ENCODE assay signal across 8 mouse cellular contexts in the genomic region with DNA sequence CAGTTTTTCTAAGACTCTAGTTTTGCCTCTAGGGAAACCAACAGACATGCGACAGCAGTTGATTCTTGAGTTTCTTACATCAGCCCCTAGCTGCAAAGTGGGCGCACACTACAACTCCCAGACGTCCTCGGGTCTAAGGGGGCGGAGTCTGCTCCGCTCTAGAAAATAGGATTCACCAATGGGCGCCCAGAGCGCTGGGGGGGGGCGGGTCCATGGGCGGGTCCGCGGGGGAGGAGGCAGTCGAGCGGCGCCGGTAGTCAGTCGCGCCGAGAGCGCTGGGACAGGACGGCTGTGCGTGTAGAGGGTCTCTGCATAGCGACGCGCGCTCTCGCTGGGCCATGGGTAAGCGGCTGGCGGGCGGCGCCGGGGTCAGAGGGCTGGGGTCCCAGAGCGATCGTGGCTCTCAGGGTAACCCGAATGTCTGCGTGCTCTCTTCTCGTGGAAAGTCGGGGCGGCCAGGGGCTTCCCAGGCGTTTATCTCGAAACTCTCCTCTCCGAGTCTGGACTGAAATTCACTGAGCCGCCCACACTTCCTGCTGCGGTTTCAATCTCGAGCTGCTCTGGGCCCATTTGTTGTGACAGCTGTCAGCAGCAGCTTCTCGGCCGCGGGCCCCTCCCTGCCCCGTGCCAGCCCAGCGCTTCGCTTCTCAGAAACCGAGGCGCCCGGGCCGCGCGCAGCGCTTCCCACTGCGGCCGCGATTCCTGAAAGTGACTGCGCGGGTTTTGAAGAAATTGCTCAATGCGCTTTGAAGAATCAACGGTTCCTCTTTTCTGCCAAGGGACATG. TPM values are rescaled to one million over a fixed set of nuclear protein-coding genes. Genes with fewer than 3 reads are reported as not detected.
DNase-seq lines count a peak whose midpoint lies in the region; ATAC-seq and TF ChIP-seq lines count a peak whose summit lies in the region.

TSS of gene Arid5a (plus strand) at position 239 of the 786 bp plus-strand sequence.

- no peaks in the 10 kb centered on the region for H3K9me3 ChIP-seq in erythroblast, embryonic 14.5 days (ENCODE audit: control insufficient read depth, low read length)
- no peaks in the 10 kb centered on the region for H3K9me3 ChIP-seq in heart, embryonic 13.5 days
- H3K9me3 ChIP-seq in liver, embryonic 12.5 days (replicated peaks), result no peaks in the 10 kb centered on the region
- H3K9me3 ChIP-seq in stomach, embryonic 15.5 days, result no peaks in the 10 kb centered on the region

- peak within 1 kb of the TSS; percentile 42 for H3K4me3 ChIP-seq in C2C12 (ENCODE audit: insufficient read depth, poor library complexity, severe bottlenecking)
- peak within 1 kb of the TSS; percentile 77 for H3K4me3 ChIP-seq in erythroblast, embryonic 14.5 days (replicated peaks)
- peak within 1 kb of the TSS; percentile 76 for H3K4me3 ChIP-seq in heart, embryonic 13.5 days
- peak within 1 kb of the TSS; percentile 71 for H3K4me3 ChIP-seq in liver, embryonic 12.5 days
- H3K4me3 ChIP-seq in stomach, embryonic 15.5 days (replicated peaks), result peak within 1 kb of the TSS; percentile 70

- no peak for TF ChIP-seq CTCF in C2C12 (IDR thresholded peaks at IDR 0.05; ENCODE audit: control insufficient read depth, insufficient read depth, insufficient read length)
- TF ChIP-seq CTCF in brain, embryonic 14.5 days (IDR thresholded peaks at IDR 0.05; ENCODE audit: borderline replicate concordance, extremely low read depth, insufficient read depth, insufficient read length), result no peak

- peak; percentile 72 for ATAC-seq in heart, embryonic 13.5 days (ENCODE audit: extremely low read depth, insufficient number of reproducible peaks, low FRiP score, low TSS enrichment)
- ATAC-seq in liver, embryonic 12.5 days, result peak; percentile 91
- ATAC-seq in stomach, embryonic 15.5 days (ENCODE audit: insufficient read depth, low FRiP score, low read depth), result peak; percentile 87

- H3K79me2 ChIP-seq in C2C12 (ENCODE audit: control insufficient read depth, insufficient read depth), result peaks cover 47% of the 10 kb centered on the region

- H3ac ChIP-seq in C2C12 (ENCODE audit: control insufficient read depth, insufficient read length, low read depth), result peak within 1 kb of the TSS; percentile 77

- peak within 1 kb of the TSS; percentile 87 for H3K4me2 ChIP-seq in heart, embryonic 13.5 days
- peak within 1 kb of the TSS; percentile 97 for H3K4me2 ChIP-seq in liver, embryonic 12.5 days
- peak within 1 kb of the TSS; percentile 88 for H3K4me2 ChIP-seq in stomach, embryonic 15.5 days

- DNase-seq in brain, embryonic 14.5 days (ENCODE audit: low read depth), result peak; percentile 98
- DNase-seq in kidney, postnatal 10 days, result peak; percentile 94
- peak; percentile 94 to 95 for DNase-seq in natural killer cell, adult 2 months (ENCODE audit: low spot score in 2 of 2)

- no peaks in the 10 kb centered on the region for H3K27me3 ChIP-seq in C2C12 (ENCODE audit: control insufficient read depth, insufficient read depth, insufficient read length)
- H3K27me3 ChIP-seq in erythroblast, embryonic 14.5 days (ENCODE audit: control insufficient read depth), result peaks cover 61% of the 10 kb centered on the region
- no peaks in the 10 kb centered on the region for H3K27me3 ChIP-seq in heart, embryonic 13.5 days (replicated peaks)
- H3K27me3 ChIP-seq in liver, embryonic 12.5 days (replicated peaks), result peaks cover 67% of the 10 kb centered on the region
- H3K27me3 ChIP-seq in stomach, embryonic 15.5 days (replicated peaks), result peaks cover 16% of the 10 kb centered on the region

- H3K79me3 ChIP-seq in C2C12 (ENCODE audit: low read depth), result peaks cover 28% of the 10 kb centered on the region

- peaks cover 7% of the 10 kb centered on the region for H3K36me3 ChIP-seq in C2C12 (ENCODE audit: control insufficient read depth, insufficient read depth)
- no peaks in the 10 kb centered on the region for H3K36me3 ChIP-seq in erythroblast, embryonic 14.5 days (ENCODE audit: control insufficient read depth)
- peaks cover 5% of the 10 kb centered on the region; the same call in 1 of the 2 replicates for H3K36me3 ChIP-seq in heart, embryonic 13.5 days
- H3K36me3 ChIP-seq in liver, embryonic 12.5 days, result no peaks in the 10 kb centered on the region
- no peaks in the 10 kb centered on the region for H3K36me3 ChIP-seq in stomach, embryonic 15.5 days

- under 1% methylated on average over 65 of the region's 65 CpGs for WGBS in heart, embryonic 13.5 days
- WGBS in liver, embryonic 12.5 days (ENCODE audit: insufficient replicate concordance), result under 1% methylated on average over 65 of the region's 65 CpGs
- under 1% methylated on average over 65 of the region's 65 CpGs for WGBS in stomach, embryonic 15.5 days

- peak within 1 kb of the TSS; percentile 90 for H3K9ac ChIP-seq in heart, embryonic 13.5 days
- peak within 1 kb of the TSS; percentile 77 for H3K9ac ChIP-seq in liver, embryonic 12.5 days
- H3K9ac ChIP-seq in stomach, embryonic 15.5 days, result peak within 1 kb of the TSS; percentile 37; the same call in 1 of the 2 replicates

- H3K27ac ChIP-seq in heart, embryonic 13.5 days (replicated peaks), result peak within 1 kb of the TSS; percentile 89
- H3K27ac ChIP-seq in liver, embryonic 12.5 days, result peak within 1 kb of the TSS; percentile 76
- H3K27ac ChIP-seq in stomach, embryonic 15.5 days, result peak within 1 kb of the TSS; percentile 38; the same call in 1 of the 2 replicates

- H3K4me1 ChIP-seq in erythroblast, embryonic 14.5 days (ENCODE audit: control insufficient read depth), result peaks cover 28% of the 10 kb centered on the region
- peaks cover 41% of the 10 kb centered on the region for H3K4me1 ChIP-seq in heart, embryonic 13.5 days
- H3K4me1 ChIP-seq in liver, embryonic 12.5 days, result peaks cover 30% of the 10 kb centered on the region
- H3K4me1 ChIP-seq in stomach, embryonic 15.5 days, result peaks cover 20% of the 10 kb centered on the region

- peak; percentile 100 for TF ChIP-seq POLR2A in brain, embryonic 14.5 days (IDR thresholded peaks at IDR 0.05; ENCODE audit: borderline replicate concordance, extremely low read depth, insufficient read depth, insufficient read length, poor library complexity, severe bottlenecking)

TF ChIP-seq in C2C12, 6 proteins besides CTCF, POLR2A, EP300 and RAD21:
- TF ChIP-seq USF1 (IDR thresholded peaks at IDR 0.05; ENCODE audit: low read depth), result no peak
- TF ChIP-seq MAX (IDR thresholded peaks at IDR 0.05), result peak; percentile 60
- peak; percentile 91 for TF ChIP-seq MYOD1 (IDR thresholded peaks at IDR 0.05; ENCODE audit: control insufficient read depth, insufficient read length, low read depth)
- TF ChIP-seq CEBPB (IDR thresholded peaks at IDR 0.05; ENCODE audit: low read depth), result peak; percentile 48

RNA-seq across cellular contexts. Expression of gene Arid5a, which starts in this region (rescaled TPM):
- 25.6 TPM for polyA plus RNA-seq in C2C12 (2012; fragmentation: generic; extraction: Trizol)
- polyA plus RNA-seq in brain, embryonic 14.5 days (2012; rRNA removed), result 1.8 and 2.8 TPM in 2 replicates
- polyA plus RNA-seq in erythroblast, embryonic 14.5 days (2012), result 0.18 and 0.29 TPM in 2 replicates
- polyA plus RNA-seq in heart, embryonic 13.5 days (2015; fragmentation: Nextera tagmentation; extraction: Ambion mirVana), result 12.7 and 13.4 TPM in 2 replicates
- 2.3 and 3.4 TPM in 2 replicates for polyA plus RNA-seq in liver, embryonic 12.5 days (2016; fragmentation: Nextera tagmentation; extraction: Ambion mirVana)
- 3.5 and 4.7 TPM in 2 replicates for polyA plus RNA-seq in stomach, embryonic 15.5 days (2015; fragmentation: Nextera tagmentation; extraction: Ambion mirVana)

Comparison
In these comparisons a context has a peak if more than half of its experiments do, and no peak if none do; other contexts are left out.
1. Peak in every context shown above with its lines: DNase-seq, ATAC-seq, H3K4me3 ChIP-seq and H3K27ac ChIP-seq.
2. H3K27ac ChIP-seq: peak in every context shown above with its lines; median percentile 89 in heart, embryonic 13.5 days; 76 in liver, embryonic 12.5 days; 38 in stomach, embryonic 15.5 days.
3. H3K9ac ChIP-seq: peak in every context shown above with its lines; median percentile 90 in heart, embryonic 13.5 days; 77 in liver, embryonic 12.5 days; 37 in stomach, embryonic 15.5 days.